Mouse (Mus musculus): ENCODE measurements around the gene Lamtor2. TPM values are rescaled to one million over a fixed set of nuclear protein-coding genes. Genes with fewer than 3 reads are reported as not detected.

The Lamtor2 gene
- polyA plus RNA-seq, 1 experiment: 136 TPM

DNA sequence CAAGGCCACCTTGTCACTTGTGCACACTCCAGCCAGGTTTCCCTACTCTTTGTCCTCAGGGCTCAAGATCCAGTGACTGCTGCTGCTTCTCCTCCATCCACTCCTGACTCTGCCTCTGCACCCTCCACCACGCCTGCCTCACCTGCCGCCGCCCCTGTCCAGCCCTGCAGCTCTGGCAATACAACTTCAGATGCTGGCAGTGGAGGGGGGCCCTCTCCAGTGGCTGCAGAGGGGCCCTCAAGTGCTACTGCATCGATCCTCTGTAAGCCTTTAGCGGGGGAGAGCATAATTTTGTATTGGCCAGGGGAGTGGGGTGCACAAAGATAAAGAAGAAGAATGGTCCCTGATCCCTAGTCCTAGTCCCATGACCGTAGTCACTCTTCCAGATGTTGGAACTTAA lies 2.9 kb upstream of the Lamtor2 start:
- H3K4me3 ChIP-seq (ENCODE audit: insufficient read depth, poor library complexity, severe bottlenecking): no peak overlapping the region
- peaks cover 34% of the 10 kb centered on the region for H3K79me3 ChIP-seq (ENCODE audit: low read depth)
- peaks cover 67% of the 10 kb centered on the region for H3K79me2 ChIP-seq (ENCODE audit: control insufficient read depth, insufficient read depth)
- no peak overlapping the region for H3ac ChIP-seq (ENCODE audit: control insufficient read depth, insufficient read length, low read depth)
- H3K36me3 ChIP-seq (ENCODE audit: control insufficient read depth, insufficient read depth): peaks cover 50% of the 10 kb centered on the region
- no peaks in the 10 kb centered on the region for H3K27me3 ChIP-seq (ENCODE audit: control insufficient read depth, insufficient read depth, insufficient read length)
- TF ChIP-seq CEBPB (IDR thresholded peaks at IDR 0.05; ENCODE audit: low read depth) (no peak), MAX (IDR thresholded peaks at IDR 0.05) (no peak), CTCF (IDR thresholded peaks at IDR 0.05; ENCODE audit: control insufficient read depth, insufficient read depth, insufficient read length) (no peak), FOSL1 (IDR thresholded peaks at IDR 0.05; ENCODE audit: insufficient read depth, low read length, poor library complexity, severe bottlenecking) (no peak), MYOG (IDR thresholded peaks at IDR 0.05; ENCODE audit: control insufficient read depth, extremely low read depth, insufficient read length) (no peak), MYOD1 (IDR thresholded peaks at IDR 0.05; ENCODE audit: control insufficient read depth, insufficient read length, low read depth) (no peak), USF1 (IDR thresholded peaks at IDR 0.05; ENCODE audit: low read depth) (no peak)

DNA sequence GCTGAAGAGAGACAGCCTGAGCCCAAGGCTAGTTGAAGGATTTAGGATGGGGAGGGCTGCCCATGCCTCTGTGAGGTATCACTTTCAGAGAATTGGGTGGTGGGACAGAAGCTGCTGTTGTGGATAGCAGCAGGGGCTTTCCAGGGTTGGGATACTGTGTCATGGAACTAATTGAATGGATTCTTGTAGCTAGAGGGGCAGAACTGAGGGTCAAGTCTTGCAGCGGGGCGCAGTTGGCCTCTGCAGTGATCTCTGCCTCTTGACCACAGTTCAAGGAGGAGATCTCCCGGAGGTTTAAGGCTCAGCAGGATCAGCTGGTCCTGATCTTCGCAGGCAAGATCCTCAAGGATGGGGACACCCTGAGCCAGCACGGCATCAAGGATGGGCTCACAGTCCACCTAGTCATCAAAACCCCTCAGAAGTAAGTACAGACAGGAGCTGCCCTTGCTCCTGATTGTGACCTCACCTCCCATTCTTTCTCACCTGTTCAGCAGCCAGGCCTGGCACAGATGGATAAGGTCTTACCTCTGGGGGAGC lies 2.3 kb upstream of the Lamtor2 start:
- no peaks in the 10 kb centered on the region for H3K27me3 ChIP-seq (ENCODE audit: control insufficient read depth, insufficient read depth, insufficient read length)
- H3ac ChIP-seq (ENCODE audit: control insufficient read depth, insufficient read length, low read depth): no peak overlapping the region
- H3K79me3 ChIP-seq (ENCODE audit: low read depth): peaks cover 34% of the 10 kb centered on the region
- H3K36me3 ChIP-seq (ENCODE audit: control insufficient read depth, insufficient read depth): peaks cover 44% of the 10 kb centered on the region
- no peak overlapping the region for H3K4me3 ChIP-seq (ENCODE audit: insufficient read depth, poor library complexity, severe bottlenecking)
- H3K79me2 ChIP-seq (ENCODE audit: control insufficient read depth, insufficient read depth): peaks cover 67% of the 10 kb centered on the region
- TF ChIP-seq USF1 (IDR thresholded peaks at IDR 0.05; ENCODE audit: low read depth): no peak

DNA sequence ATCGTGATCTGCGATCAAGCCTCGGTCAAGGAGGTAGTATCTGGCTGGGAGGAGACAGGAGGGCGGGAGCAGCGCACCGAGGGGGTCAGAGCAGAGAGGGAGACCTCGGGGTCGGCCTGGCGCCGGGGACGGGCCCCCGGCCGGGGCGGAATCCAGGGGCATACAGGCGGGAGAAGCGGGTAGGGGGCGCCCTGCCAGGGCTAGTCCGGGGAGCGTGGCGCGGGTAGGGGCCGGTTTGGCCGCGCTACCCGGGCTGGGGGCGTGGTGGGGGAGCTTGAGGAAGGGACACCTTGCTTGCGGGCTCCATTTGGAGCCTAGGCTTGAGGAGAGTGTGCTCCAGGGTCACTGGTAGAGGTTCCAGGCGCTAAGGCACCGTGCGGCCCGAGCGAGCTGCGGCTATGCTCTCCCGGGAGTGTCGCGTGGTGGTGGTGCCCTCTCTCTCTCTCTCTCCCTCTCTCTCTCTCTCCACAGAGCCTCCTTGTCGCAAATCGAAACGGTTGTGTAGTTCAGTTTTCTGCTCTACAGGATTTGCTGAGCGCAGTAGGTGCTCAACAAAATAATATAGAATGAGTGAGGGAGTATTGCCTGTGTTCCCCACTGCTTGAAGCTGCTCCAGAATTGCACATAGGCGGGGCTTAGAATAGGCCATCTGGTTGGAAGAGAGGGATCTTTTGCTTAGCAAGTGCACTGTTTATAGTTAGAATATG lies 1.2 kb upstream of the Lamtor2 start:
- Histone ChIP-seq H3K79me3 (ENCODE audit: low read depth) (peaks cover 34% of the 10 kb centered on the region), H3K36me3 (ENCODE audit: control insufficient read depth, insufficient read depth) (peaks cover 33% of the 10 kb centered on the region), H3K27me3 (ENCODE audit: control insufficient read depth, insufficient read depth, insufficient read length) (no peaks in the 10 kb centered on the region), H3K4me3 (ENCODE audit: insufficient read depth, poor library complexity, severe bottlenecking) (peak overlapping the region; percentile 76), H3K79me2 (ENCODE audit: control insufficient read depth, insufficient read depth) (peaks cover 67% of the 10 kb centered on the region), H3ac (ENCODE audit: control insufficient read depth, insufficient read length, low read depth) (peak overlapping the region; percentile 88)
- TF ChIP-seq CTCF (IDR thresholded peaks at IDR 0.05; ENCODE audit: control insufficient read depth, insufficient read depth, insufficient read length) (peak; percentile 4), MYOD1 (IDR thresholded peaks at IDR 0.05; ENCODE audit: control insufficient read depth, insufficient read length, low read depth) (no peak), MAX (IDR thresholded peaks at IDR 0.05) (no peak), CEBPB (IDR thresholded peaks at IDR 0.05; ENCODE audit: low read depth) (no peak), MYOG (IDR thresholded peaks at IDR 0.05; ENCODE audit: control insufficient read depth, extremely low read depth, insufficient read length) (no peak), FOSL1 (IDR thresholded peaks at IDR 0.05; ENCODE audit: insufficient read depth, low read length, poor library complexity, severe bottlenecking) (no peak), USF1 (IDR thresholded peaks at IDR 0.05; ENCODE audit: low read depth) (no peak)

DNA sequence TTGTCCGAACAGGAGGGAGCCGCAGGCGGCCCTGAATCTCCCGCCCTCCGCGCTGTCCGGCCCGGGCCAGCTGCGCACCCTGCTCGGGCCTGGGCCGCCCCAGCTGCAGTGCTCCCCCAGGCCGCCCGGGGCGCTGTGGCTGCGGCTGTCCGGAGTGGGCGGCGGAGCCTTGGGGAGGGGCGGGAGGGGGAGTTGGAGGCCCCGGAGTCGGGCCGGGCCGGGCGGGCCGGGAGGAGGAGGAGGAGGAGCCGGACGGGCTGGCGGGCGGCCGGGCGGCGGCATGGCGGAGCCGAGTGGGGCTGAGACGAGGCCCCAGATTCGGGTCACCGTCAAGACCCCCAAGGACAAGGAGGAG lies 628 bp upstream of the Lamtor2 start, which contains the start of gene Ubqln4:
Gene Ubqln4 (plus strand): TSS at position 234 of the 355 bp plus-strand sequence.
- TF ChIP-seq MYOD1 (IDR thresholded peaks at IDR 0.05; ENCODE audit: control insufficient read depth, insufficient read length, low read depth): no peak
- peak; percentile 96 for TF ChIP-seq CTCF (IDR thresholded peaks at IDR 0.05; ENCODE audit: control insufficient read depth, insufficient read depth, insufficient read length)
- no peaks in the 10 kb centered on the region for H3K27me3 ChIP-seq (ENCODE audit: control insufficient read depth, insufficient read depth, insufficient read length)
- H3ac ChIP-seq (ENCODE audit: control insufficient read depth, insufficient read length, low read depth): peak within 1 kb of the TSS; percentile 88
- H3K36me3 ChIP-seq (ENCODE audit: control insufficient read depth, insufficient read depth): peaks cover 29% of the 10 kb centered on the region
- H3K4me3 ChIP-seq (ENCODE audit: insufficient read depth, poor library complexity, severe bottlenecking): peak within 1 kb of the TSS; percentile 76
- H3K79me3 ChIP-seq (ENCODE audit: low read depth): peaks cover 34% of the 10 kb centered on the region
- peaks cover 62% of the 10 kb centered on the region for H3K79me2 ChIP-seq (ENCODE audit: control insufficient read depth, insufficient read depth)

DNA sequence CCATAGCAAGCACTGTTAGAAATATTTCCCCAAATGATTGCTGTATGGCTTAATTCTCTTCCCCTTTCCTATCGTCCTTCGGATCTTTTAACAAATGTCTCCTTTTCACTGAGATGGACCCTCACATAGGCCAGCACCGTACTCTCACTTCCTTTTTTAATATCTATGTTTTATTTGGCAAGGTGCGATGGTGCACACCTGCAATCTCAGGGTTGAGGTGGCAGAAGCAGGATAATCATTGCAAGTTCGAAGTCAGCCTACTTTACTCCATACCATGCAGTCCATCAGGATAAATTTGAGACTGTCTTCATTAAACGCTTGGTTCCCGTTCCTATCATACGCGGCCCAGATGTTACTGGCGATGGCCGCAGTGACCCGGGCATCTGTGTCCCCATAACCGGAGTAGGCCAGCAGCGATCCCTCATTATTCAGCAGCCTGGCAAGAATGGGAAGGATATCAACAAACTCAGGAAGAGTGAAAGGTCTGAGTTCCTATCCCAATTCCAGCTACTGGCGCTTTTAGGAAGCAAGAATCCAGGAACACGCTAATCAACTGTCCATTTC lies 710 bp downstream of the Lamtor2 start:
- H3K4me3 ChIP-seq (ENCODE audit: insufficient read depth, poor library complexity, severe bottlenecking): peak overlapping the region; percentile 68
- H3K27me3 ChIP-seq (ENCODE audit: control insufficient read depth, insufficient read depth, insufficient read length): no peaks in the 10 kb centered on the region
- TF ChIP-seq FOSL1 (IDR thresholded peaks at IDR 0.05; ENCODE audit: insufficient read depth, low read length, poor library complexity, severe bottlenecking): no peak
- no peak for TF ChIP-seq CEBPB (IDR thresholded peaks at IDR 0.05; ENCODE audit: low read depth)
- TF ChIP-seq CTCF (IDR thresholded peaks at IDR 0.05; ENCODE audit: control insufficient read depth, insufficient read depth, insufficient read length): no peak
- TF ChIP-seq MYOD1 (IDR thresholded peaks at IDR 0.05; ENCODE audit: control insufficient read depth, insufficient read length, low read depth): no peak
- no peak for TF ChIP-seq USF1 (IDR thresholded peaks at IDR 0.05; ENCODE audit: low read depth)
- TF ChIP-seq MAX (IDR thresholded peaks at IDR 0.05): no peak
- TF ChIP-seq MYOG (IDR thresholded peaks at IDR 0.05; ENCODE audit: control insufficient read depth, extremely low read depth, insufficient read length): no peak

DNA sequence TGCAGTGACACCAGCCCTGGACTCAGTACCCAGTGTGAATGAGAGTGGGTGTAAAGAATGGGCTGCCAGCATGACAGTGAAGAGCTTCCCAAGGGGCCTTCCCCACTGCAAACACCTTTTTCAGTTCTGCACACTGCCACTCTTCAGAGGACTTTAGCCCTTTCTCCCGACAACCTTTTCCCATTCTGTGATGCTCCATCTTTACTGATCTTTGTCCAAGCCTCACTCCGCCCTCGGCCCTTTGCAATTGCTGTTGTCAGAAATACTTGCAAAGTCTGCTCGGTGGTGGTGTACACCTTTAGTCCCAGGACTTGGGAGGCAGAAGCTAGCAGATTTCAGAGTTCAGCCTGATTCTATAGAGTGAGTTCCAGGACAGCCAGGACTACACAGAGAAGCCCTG lies 1.3 kb downstream of the Lamtor2 start:
- TF ChIP-seq MAX (IDR thresholded peaks at IDR 0.05): no peak
- TF ChIP-seq MYOG (IDR thresholded peaks at IDR 0.05; ENCODE audit: control insufficient read depth, extremely low read depth, insufficient read length): no peak
- no peak for TF ChIP-seq MYOD1 (IDR thresholded peaks at IDR 0.05; ENCODE audit: control insufficient read depth, insufficient read length, low read depth)
- no peak for TF ChIP-seq FOSL1 (IDR thresholded peaks at IDR 0.05; ENCODE audit: insufficient read depth, low read length, poor library complexity, severe bottlenecking)
- TF ChIP-seq CTCF (IDR thresholded peaks at IDR 0.05; ENCODE audit: control insufficient read depth, insufficient read depth, insufficient read length): no peak
- TF ChIP-seq CEBPB (IDR thresholded peaks at IDR 0.05; ENCODE audit: low read depth): no peak
- no peak for TF ChIP-seq USF1 (IDR thresholded peaks at IDR 0.05; ENCODE audit: low read depth)
- Histone ChIP-seq H3K4me3 (ENCODE audit: insufficient read depth, poor library complexity, severe bottlenecking) (no peak overlapping the region), H3K79me2 (ENCODE audit: control insufficient read depth, insufficient read depth) (peaks cover 54% of the 10 kb centered on the region)

More for the DNA sequence above, 710 bp downstream of the Lamtor2 start:
- Histone ChIP-seq H3K79me2 (ENCODE audit: control insufficient read depth, insufficient read depth) (peaks cover 60% of the 10 kb centered on the region), H3ac (ENCODE audit: control insufficient read depth, insufficient read length, low read depth) (peak overlapping the region; percentile 87), H3K79me3 (ENCODE audit: low read depth) (peaks cover 31% of the 10 kb centered on the region), H3K36me3 (ENCODE audit: control insufficient read depth, insufficient read depth) (peaks cover 20% of the 10 kb centered on the region)

More for the DNA sequence above, 1.3 kb downstream of the Lamtor2 start:
- Histone ChIP-seq H3K79me3 (ENCODE audit: low read depth) (peaks cover 26% of the 10 kb centered on the region), H3K27me3 (ENCODE audit: control insufficient read depth, insufficient read depth, insufficient read length) (no peaks in the 10 kb centered on the region), H3ac (ENCODE audit: control insufficient read depth, insufficient read length, low read depth) (no peak overlapping the region), H3K36me3 (ENCODE audit: control insufficient read depth, insufficient read depth) (peaks cover 14% of the 10 kb centered on the region)

All from C2C12 (cell line).